ENCODE assay signal across 8 mouse cellular contexts in genomic region chrX:11943367-11943766, GRCm38 (mm10).
A peak's percentile ranks its signal among the peaks of the same experiment; 100 is the strongest.
DNase-seq lines count a peak whose midpoint lies in the region; ATAC-seq and TF ChIP-seq lines count a peak whose summit lies in the region.
"Had no signal": no experiment of that assay in that cellular context is flagged by ENCODE, and none has a peak within 500 bp of the region (broad histone marks: within the 10 kb centered on the region; RNA-seq: fewer than 3 reads in every experiment).

No protein-coding gene starts in this region.

- H3K27ac ChIP-seq in lung, embryonic 14.5 days (ENCODE audit: low read depth) = no peak overlapping the region
- no peak overlapping the region for H3K27ac ChIP-seq in limb, embryonic 10.5 days
- H3K27ac ChIP-seq: liver, embryonic 14.5 days had no signal

- H3K4me2 ChIP-seq in lung, embryonic 14.5 days = no peak overlapping the region

- peak; percentile 79 for DNase-seq in 3134 (ENCODE audit: extremely low read depth, insufficient read length, low spot score)
- DNase-seq in heart, postnatal 14 days = peak; percentile 42 to 65
- DNase-seq in lung, embryonic 14.5 days = peak; percentile 75
- DNase-seq in limb, embryonic 10.5 days (ENCODE audit: low spot score) = no peak
- no peak for DNase-seq in embryo, embryonic 10 days (ENCODE audit: low spot score)
- no peak for DNase-seq in frontal cortex, postnatal 10 days (ENCODE audit: low spot score in 2 of 2)

- ATAC-seq in lung, embryonic 14.5 days (ENCODE audit: insufficient read depth) = peak; percentile 73

- 19% methylated on average over 10 of the region's 10 CpGs for WGBS in lung, embryonic 14.5 days
- WGBS in limb, embryonic 10.5 days = 45% methylated on average over 10 of the region's 10 CpGs

- intact Hi-C loops in heart, postnatal 14 days (cut with DNase I) = loop anchor here (5.0 kb wide), 1 partner anchor 59 kb away; no protein-coding TSS in a partner anchor

- no peak overlapping the region for H3K9ac ChIP-seq in lung, embryonic 14.5 days
- H3K9ac ChIP-seq: liver, embryonic 14.5 days had no signal

- H3K36me3 ChIP-seq in C2C12 (ENCODE audit: control insufficient read depth, insufficient read depth) = no peaks in the 10 kb centered on the region
- H3K36me3 ChIP-seq in lung, embryonic 14.5 days (ENCODE audit: insufficient read depth) = no peaks in the 10 kb centered on the region
- H3K36me3 ChIP-seq in limb, embryonic 10.5 days = no peaks in the 10 kb centered on the region

- no peak overlapping the region for H3ac ChIP-seq in C2C12 (ENCODE audit: control insufficient read depth, insufficient read length, low read depth)

- 0 out of 2 replicates have a peak, but pooled peaks cover 8% of the 10 kb centered on the region for H3K4me1 ChIP-seq in lung, embryonic 14.5 days (ENCODE audit: insufficient read depth)
- peaks cover 14% of the 10 kb centered on the region for H3K4me1 ChIP-seq in limb, embryonic 10.5 days

- H3K79me3 ChIP-seq in C2C12 (ENCODE audit: low read depth) = no peaks in the 10 kb centered on the region

- H3K9me3 ChIP-seq in lung, embryonic 14.5 days (ENCODE audit: low read depth, low read length) = no peaks in the 10 kb centered on the region
- no peaks in the 10 kb centered on the region for H3K9me3 ChIP-seq in limb, embryonic 10.5 days (replicated peaks)

- no peak for TF ChIP-seq CTCF in C2C12 (IDR thresholded peaks at IDR 0.05; ENCODE audit: control insufficient read depth, insufficient read depth, insufficient read length)
- no peak for TF ChIP-seq CTCF in lung, embryonic 14.5 days (IDR thresholded peaks at IDR 0.05; ENCODE audit: low read depth)

- no peaks in the 10 kb centered on the region for H3K27me3 ChIP-seq in C2C12 (ENCODE audit: control insufficient read depth, insufficient read depth, insufficient read length)
- H3K27me3 ChIP-seq in lung, embryonic 14.5 days (ENCODE audit: insufficient read depth, low read length) = no peaks in the 10 kb centered on the region
- H3K27me3 ChIP-seq in limb, embryonic 10.5 days (ENCODE audit: low read depth, poor library complexity, severe bottlenecking) = peaks cover 95% of the 10 kb centered on the region

- no peaks in the 10 kb centered on the region for H3K79me2 ChIP-seq in C2C12 (ENCODE audit: control insufficient read depth, insufficient read depth)

- no peak overlapping the region for H3K4me3 ChIP-seq in C2C12 (ENCODE audit: insufficient read depth, poor library complexity, severe bottlenecking)
- H3K4me3 ChIP-seq in lung, embryonic 14.5 days (ENCODE audit: low read depth, low read length) = no peak overlapping the region
- H3K4me3 ChIP-seq in limb, embryonic 10.5 days = no peak overlapping the region

TF ChIP-seq in C2C12, 6 proteins besides CTCF, POLR2A, EP300 and RAD21:
- no peak for TF ChIP-seq FOSL1 (IDR thresholded peaks at IDR 0.05; ENCODE audit: insufficient read depth, low read length, poor library complexity, severe bottlenecking)
- TF ChIP-seq MYOG (IDR thresholded peaks at IDR 0.05; ENCODE audit: control insufficient read depth, extremely low read depth, insufficient read length) = no peak
- TF ChIP-seq MYOD1 (IDR thresholded peaks at IDR 0.05; ENCODE audit: control insufficient read depth, insufficient read length, low read depth) = peak; percentile 2
- no peak for TF ChIP-seq CEBPB (IDR thresholded peaks at IDR 0.05; ENCODE audit: low read depth)
- no peak for TF ChIP-seq USF1 (IDR thresholded peaks at IDR 0.05; ENCODE audit: low read depth)
- TF ChIP-seq MAX (IDR thresholded peaks at IDR 0.05) = no peak
TF ChIP-seq in C2C12: peak in this region for 1.

Comparison
In these comparisons a context has a peak if more than half of its experiments do, and no peak if none do; other contexts are left out.
1. DNase-seq: peak in 3134 (single experiment), heart, postnatal 14 days (2 of 2) and lung, embryonic 14.5 days (single experiment); none in limb, embryonic 10.5 days (single experiment), embryo, embryonic 10 days (single experiment) and frontal cortex, postnatal 10 days (0 of 2).